25 mouse cellular contexts compared by ENCODE assay signal in genomic region chr11:89051767-89052166, GRCm38 (mm10). TPM values are rescaled to one million over a fixed set of nuclear protein-coding genes. Genes with fewer than 3 reads are reported as not detected.
"Had no signal": no experiment of that assay in that cellular context is flagged by ENCODE, and none has a peak within 500 bp of the region (broad histone marks: within the 10 kb centered on the region; RNA-seq: fewer than 3 reads in every experiment).

No protein-coding gene starts in this region.

- DNase-seq: gastrocnemius, postnatal 14 days; gastrocnemius, postnatal 36 days; heart, adult 18-20 months; heart, postnatal 10 days; heart, postnatal 4 days; kidney, adult 18-20 months; kidney, adult 8-10 months; kidney, postnatal 10 days; kidney, postnatal 25 days; left cerebral cortex, postnatal 4 days had no signal

- ATAC-seq: inflammation-experienced regulatory T-cells, adult 6 months; intestine, embryonic 15.5 days; intestine, postnatal 0 days; liver, embryonic 12.5 days had no signal

RNA-seq across cellular contexts. Expression of gene Gm525, which starts 21.9 kb away (rescaled TPM):
- total RNA-seq: gastrocnemius, adult 18-20 months; gastrocnemius, adult 8-10 months; gastrocnemius, postnatal 14 days; gastrocnemius, postnatal 36 days; heart, adult 18-20 months; heart, postnatal 10 days; heart, postnatal 25 days; heart, postnatal 4 days; layer of hippocampus, adult 18-20 months; layer of hippocampus, postnatal 10 days; layer of hippocampus, postnatal 25 days; left cerebral cortex, adult 18-20 months; left cerebral cortex, adult 8-10 months; left cerebral cortex, postnatal 10 days; left cerebral cortex, postnatal 25 days; left cerebral cortex, postnatal 4 days; liver, adult 2 months had no signal
